Mouse (Mus musculus) cerebellum, postnatal 14 days (tissue): Measurements from ENCODE around the gene Prkaa2.

Experiments used
- DNase-seq, 2 experiments: peaks; one replicate each; pipeline ENCODE4 v3.0.0; 2021; ENCODE audit warnings: mixed read lengths in 2 of 2

Prkaa2 gene

GRCm38 (mm10) chr4:105015496-105015895 is 94.2 kb downstream of the Prkaa2 start:
- no peak for DNase-seq

DNA sequence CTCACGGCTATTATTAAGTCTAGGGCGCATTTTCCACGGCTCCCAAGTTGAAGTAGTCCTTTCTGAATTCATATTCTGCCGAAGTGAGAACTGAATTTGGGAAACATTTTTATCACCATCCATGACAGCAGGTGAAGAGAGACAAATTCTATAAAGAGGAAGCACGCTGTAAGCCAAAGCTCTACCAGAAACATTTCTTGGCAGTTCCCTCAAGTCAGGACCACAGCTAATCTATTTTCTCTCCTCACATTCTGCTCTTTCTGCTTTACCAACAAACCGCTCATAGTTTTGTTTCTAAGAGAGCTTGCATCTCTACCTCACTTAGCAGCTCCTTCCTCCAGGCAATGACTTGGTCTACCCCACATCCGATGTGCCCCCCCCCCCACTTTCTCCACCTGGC is 96.0 kb downstream of the Prkaa2 start:
- DNase-seq = no peak

GRCm38 (mm10) chr4:105007360-105008018 is 102.2 kb downstream of the Prkaa2 start:
- no peak for DNase-seq

GRCm38 (mm10) chr4:105004649-105005048 is 105.0 kb downstream of the Prkaa2 start:
- DNase-seq = peak in 1 of 2 experiments; percentile 14

- DNase-seq = no peak
Measured at GRCm38 (mm10) chr4:105004135-105004534, 105.6 kb downstream of the Prkaa2 start.

- DNase-seq = no peak
Measured at GRCm38 (mm10) chr4:105001736-105002135, 108.0 kb downstream of the Prkaa2 start.

- no peak for DNase-seq
Measured at GRCm38 (mm10) chr4:104999702-105000101, 110.0 kb downstream of the Prkaa2 start.

DNA sequence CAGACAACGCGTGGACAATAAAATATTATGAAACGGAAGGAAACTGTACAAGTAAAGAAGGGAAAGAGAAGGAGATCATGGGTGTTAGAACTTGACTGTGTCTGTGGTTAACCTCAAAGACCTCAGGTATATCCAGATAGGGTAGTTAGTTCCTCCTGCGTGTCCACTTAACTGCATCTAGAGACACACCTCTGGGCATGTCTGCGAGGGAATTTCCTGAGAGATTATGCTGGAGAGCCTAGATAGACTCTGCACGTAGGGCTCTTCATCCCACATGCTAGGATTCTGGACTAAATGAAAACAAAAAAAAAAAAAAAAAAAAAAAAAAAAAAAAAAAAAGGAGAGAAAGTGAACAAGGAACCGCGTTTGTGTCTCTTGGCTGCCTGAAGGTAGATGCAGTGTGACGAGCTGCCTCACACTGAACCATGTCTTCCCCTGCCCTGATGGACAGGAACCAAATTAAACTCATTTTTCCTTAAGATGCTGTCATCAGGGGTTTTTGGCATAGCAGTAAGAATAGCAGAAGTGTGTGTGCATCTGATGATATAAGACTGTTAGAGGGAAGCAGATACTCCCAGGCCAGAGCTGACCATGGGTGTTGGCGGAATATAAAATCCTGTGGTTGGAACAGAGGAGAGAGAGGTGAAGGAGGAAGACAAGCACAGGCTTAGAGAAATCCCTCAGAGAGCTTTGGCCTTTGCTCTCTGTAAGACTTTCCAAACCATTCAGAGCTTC is 116.4 kb downstream of the Prkaa2 start:
- DNase-seq = no peak

GRCm38 (mm10) chr4:104992271-104992670 is 117.4 kb downstream of the Prkaa2 start:
- no peak for DNase-seq

DNA sequence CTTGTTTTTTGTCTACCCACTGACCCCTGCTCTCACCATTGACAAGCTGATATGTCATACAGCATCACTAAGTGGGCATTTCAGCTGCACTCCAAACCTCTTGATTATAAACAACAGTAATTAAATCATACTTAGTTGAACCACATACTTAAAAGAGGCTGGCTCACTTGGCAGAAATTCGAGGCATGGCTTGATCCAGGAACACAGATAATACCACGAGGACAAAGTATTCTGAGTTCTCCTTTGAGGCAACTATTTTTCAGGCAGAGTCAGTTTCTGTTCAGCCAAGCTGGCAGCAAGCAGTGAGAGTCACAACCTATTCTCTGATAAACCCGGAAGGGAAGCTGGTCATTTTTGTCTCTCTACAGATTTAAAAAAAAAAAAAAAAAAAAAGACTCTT is 119.0 kb downstream of the Prkaa2 start:
- no peak for DNase-seq

DNA sequence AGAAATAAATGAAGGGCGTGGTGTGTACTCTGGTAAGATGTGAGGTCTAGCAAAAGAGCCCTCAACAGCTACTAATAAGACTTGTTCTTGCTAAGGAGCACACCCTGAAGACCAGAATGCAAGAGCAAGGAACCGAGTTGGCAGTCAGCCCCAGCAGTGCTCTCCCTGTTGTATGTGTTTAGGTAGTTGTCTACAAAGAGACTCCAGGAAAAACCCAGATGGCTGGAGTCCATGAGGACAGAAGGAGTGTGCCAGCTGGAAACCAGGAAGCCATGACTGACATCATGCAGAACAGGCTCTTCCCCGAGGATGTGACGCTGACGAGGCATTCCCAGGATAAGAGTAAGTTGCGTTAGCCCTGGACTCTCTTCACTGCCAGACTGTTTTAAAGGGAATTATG is 119.7 kb downstream of the Prkaa2 start:
- DNase-seq = peak; percentile 80

GRCm38 (mm10) chr4:104988709-104989108 is 121.0 kb downstream of the Prkaa2 start:
- DNase-seq = no peak

DNA sequence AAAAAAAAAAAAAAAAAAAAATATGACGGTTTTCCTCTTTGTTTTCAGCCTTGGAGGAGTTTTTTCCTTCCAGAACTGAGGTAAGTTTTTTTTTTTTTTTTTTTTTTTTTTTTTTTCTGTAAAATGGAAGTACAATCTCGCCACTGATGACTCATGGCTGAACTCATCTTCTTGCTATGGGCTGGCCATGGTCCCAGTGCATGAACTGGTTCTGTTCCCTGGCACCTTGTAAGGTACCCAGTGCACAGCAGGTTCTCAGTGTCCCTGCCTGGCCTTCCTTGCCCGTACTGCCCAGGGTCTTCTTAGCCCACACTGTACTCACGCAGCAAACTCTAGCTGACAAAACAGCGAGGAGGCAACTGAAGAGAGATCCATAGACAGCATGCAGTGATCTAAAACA is 121.6 kb downstream of the Prkaa2 start:
- DNase-seq = peak; percentile 42 to 51

DNA sequence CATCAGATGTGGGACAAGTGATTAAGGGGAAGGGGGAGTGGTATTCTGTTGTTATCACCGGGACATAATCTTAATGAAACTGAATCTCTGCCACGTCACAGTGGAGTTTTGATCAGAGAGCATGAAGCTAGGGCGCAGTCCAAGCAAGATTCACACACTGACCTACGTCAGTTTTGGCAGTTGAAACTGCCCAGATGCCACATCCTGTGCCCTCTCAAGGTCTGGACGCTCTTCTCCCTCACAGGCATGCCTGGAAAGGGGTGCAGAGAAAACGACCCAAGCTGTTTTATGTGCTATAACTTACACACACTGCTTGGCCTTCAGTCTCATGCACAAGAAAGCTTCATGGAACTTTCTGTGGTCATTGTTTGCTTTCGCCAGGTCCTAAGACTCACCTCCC is 122.1 kb downstream of the Prkaa2 start:
- DNase-seq = no peak

DNA sequence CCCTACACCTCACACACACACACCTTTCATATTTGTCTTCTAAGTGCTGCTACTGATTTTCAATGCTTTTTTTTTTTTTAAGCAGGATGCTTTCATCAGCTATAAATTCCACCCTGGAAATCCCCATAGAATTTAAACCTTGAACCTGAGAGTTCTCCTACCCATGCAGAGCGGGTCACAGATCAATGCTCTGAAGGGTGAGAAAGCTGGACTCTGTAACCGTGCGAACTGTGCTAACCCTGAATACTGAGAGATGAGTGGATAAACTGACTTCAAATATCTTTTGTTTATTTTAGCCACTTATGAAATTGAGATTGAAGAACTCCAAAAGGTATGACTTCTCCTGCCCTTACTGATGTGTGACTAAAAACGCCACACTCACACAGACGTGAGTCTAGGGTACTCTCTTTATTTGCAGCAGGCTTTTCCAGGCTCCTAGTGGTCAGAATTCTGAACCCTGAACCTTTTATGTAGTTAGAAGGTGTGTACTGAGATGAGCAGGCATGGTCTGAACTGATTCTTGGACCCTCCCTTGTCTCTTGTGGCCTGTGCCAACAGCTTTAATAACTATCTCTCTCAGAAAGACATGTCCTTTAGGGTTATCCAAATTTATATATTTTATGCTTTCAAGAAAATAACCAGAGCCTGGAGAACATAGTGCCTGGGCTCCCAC is 123.6 kb downstream of the Prkaa2 start:
- no peak for DNase-seq
